13 mouse cellular contexts compared by ENCODE assay signal in the genomic region with DNA sequence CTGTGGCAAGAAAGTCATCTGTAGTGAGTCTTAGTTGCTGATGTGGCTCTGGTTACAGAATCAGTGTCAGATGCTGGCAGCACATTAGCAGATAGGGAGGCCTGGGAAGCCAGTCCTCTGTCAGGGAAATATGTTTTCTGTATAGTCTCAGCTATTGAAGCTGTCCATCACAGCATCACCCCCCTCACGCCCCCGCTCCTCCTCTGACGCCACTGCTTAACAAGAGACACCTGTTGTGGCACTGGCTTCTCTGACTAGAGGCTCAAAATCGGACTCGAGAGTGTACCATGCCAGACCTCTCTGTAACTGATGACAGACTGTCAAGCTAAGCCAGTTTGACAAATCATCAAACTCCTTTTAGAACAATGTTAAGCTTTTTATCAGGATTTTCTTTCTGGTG.
DNase-seq lines count a peak whose midpoint lies in the region; ATAC-seq lines count a peak whose summit lies in the region.
"Had no signal": no experiment of that assay in that cellular context is flagged by ENCODE, and none has a peak within 500 bp of the region (broad histone marks: within the 10 kb centered on the region; RNA-seq: fewer than 3 reads in every experiment).

No protein-coding gene starts in this region.

- no peaks in the 10 kb centered on the region for H3K36me3 ChIP-seq in forebrain, embryonic 11.5 days (ENCODE audit: control insufficient read depth, insufficient read depth, low read length)
- no peaks in the 10 kb centered on the region for H3K36me3 ChIP-seq in forebrain, embryonic 13.5 days (ENCODE audit: poor library complexity, severe bottlenecking)
- H3K36me3 ChIP-seq in limb, embryonic 11.5 days (ENCODE audit: control insufficient read depth, insufficient read depth, low read length) = no peaks in the 10 kb centered on the region
- no peaks in the 10 kb centered on the region for H3K36me3 ChIP-seq in neural tube, embryonic 11.5 days (ENCODE audit: control insufficient read depth, insufficient read depth, low read length)
- H3K36me3 ChIP-seq: limb, embryonic 15.5 days had no signal

- DNase-seq in forebrain, embryonic 11.5 days (ENCODE audit: low spot score) = peak; percentile 61
- peak; percentile 20 for DNase-seq in kidney, postnatal 10 days
- DNase-seq in kidney, postnatal 36 days = no peak
- DNase-seq in limb, embryonic 11.5 days (ENCODE audit: low spot score) = peak; percentile 72
- DNase-seq in neural tube, embryonic 11.5 days (ENCODE audit: low spot score) = peak; percentile 28
- DNase-seq: cerebellum, adult 11 months; layer of hippocampus, adult 9-11 months; midbrain, embryonic 14.5 days; thymus, postnatal 36 days had no signal

- H3K27me3 ChIP-seq in forebrain, embryonic 11.5 days (ENCODE audit: control insufficient read depth, insufficient read depth, low read length) = no peaks in the 10 kb centered on the region
- no peaks in the 10 kb centered on the region for H3K27me3 ChIP-seq in forebrain, embryonic 13.5 days
- H3K27me3 ChIP-seq in limb, embryonic 11.5 days (ENCODE audit: control insufficient read depth, insufficient read depth, low read length) = no peaks in the 10 kb centered on the region
- no peaks in the 10 kb centered on the region for H3K27me3 ChIP-seq in neural tube, embryonic 11.5 days (ENCODE audit: control insufficient read depth, insufficient read depth, low read length)
- H3K27me3 ChIP-seq: limb, embryonic 15.5 days had no signal

- no peak for ATAC-seq in forebrain, embryonic 11.5 days (replicated peaks; ENCODE audit: low FRiP score)
- no peak for ATAC-seq in forebrain, embryonic 13.5 days
- no peak for ATAC-seq in limb, embryonic 11.5 days (ENCODE audit: insufficient number of reproducible peaks, low FRiP score, low TSS enrichment, low read depth)
- ATAC-seq in neural tube, embryonic 11.5 days (ENCODE audit: insufficient read depth, low FRiP score, low TSS enrichment) = no peak
- ATAC-seq in erythroid progenitor cell, adult 5-6 weeks (replicated peaks; ENCODE audit: low FRiP score, poor library complexity, severe bottlenecking) = no peak
- ATAC-seq in megakaryocyte, adult 5-6 weeks (ENCODE audit: poor library complexity, severe bottlenecking) = no peak

- 73% methylated on average over 5 of the region's 5 CpGs for WGBS in forebrain, embryonic 11.5 days
- 80% methylated on average over 5 of the region's 5 CpGs for WGBS in forebrain, embryonic 13.5 days
- 21% methylated on average over 5 of the region's 5 CpGs for WGBS in limb, embryonic 11.5 days
- 72% methylated on average over 5 of the region's 5 CpGs for WGBS in neural tube, embryonic 11.5 days

- no peak overlapping the region for H3K9ac ChIP-seq in forebrain, embryonic 11.5 days (ENCODE audit: low read length)
- no peak overlapping the region for H3K9ac ChIP-seq in forebrain, embryonic 13.5 days
- H3K9ac ChIP-seq in limb, embryonic 11.5 days (ENCODE audit: low read length) = no peak overlapping the region
- no peak overlapping the region for H3K9ac ChIP-seq in neural tube, embryonic 11.5 days (ENCODE audit: low read length)
- H3K9ac ChIP-seq: limb, embryonic 15.5 days had no signal

- H3K4me2 ChIP-seq in forebrain, embryonic 11.5 days (ENCODE audit: low read depth, low read length, severe bottlenecking) = no peak overlapping the region
- H3K4me2 ChIP-seq in forebrain, embryonic 13.5 days = no peak overlapping the region
- no peak overlapping the region for H3K4me2 ChIP-seq in limb, embryonic 11.5 days (ENCODE audit: low read depth, severe bottlenecking)
- no peak overlapping the region for H3K4me2 ChIP-seq in neural tube, embryonic 11.5 days (ENCODE audit: low read depth)
- H3K4me2 ChIP-seq: limb, embryonic 15.5 days had no signal

- H3K4me3 ChIP-seq in forebrain, embryonic 11.5 days (ENCODE audit: low read depth, low read length) = no peak overlapping the region
- no peak overlapping the region for H3K4me3 ChIP-seq in forebrain, embryonic 13.5 days
- H3K4me3 ChIP-seq in limb, embryonic 11.5 days (ENCODE audit: low read depth, low read length) = no peak overlapping the region
- H3K4me3 ChIP-seq in neural tube, embryonic 11.5 days (ENCODE audit: low read depth, low read length) = no peak overlapping the region
- H3K4me3 ChIP-seq: limb, embryonic 15.5 days had no signal

- H3K9me3 ChIP-seq in forebrain, embryonic 11.5 days (ENCODE audit: control insufficient read depth, low read length) = no peaks in the 10 kb centered on the region
- no peaks in the 10 kb centered on the region for H3K9me3 ChIP-seq in forebrain, embryonic 13.5 days (replicated peaks)
- no peaks in the 10 kb centered on the region for H3K9me3 ChIP-seq in limb, embryonic 11.5 days (ENCODE audit: control insufficient read depth, low read length)
- no peaks in the 10 kb centered on the region for H3K9me3 ChIP-seq in neural tube, embryonic 11.5 days (ENCODE audit: control insufficient read depth, low read length)
- H3K9me3 ChIP-seq: limb, embryonic 15.5 days had no signal

- H3K27ac ChIP-seq in forebrain, embryonic 11.5 days (ENCODE audit: low read depth, low read length) = no peak overlapping the region
- H3K27ac ChIP-seq in forebrain, embryonic 13.5 days = no peak overlapping the region
- 0 out of 2 replicates have a peak overlapping the region, but pooled peaks have one; percentile 33 for H3K27ac ChIP-seq in limb, embryonic 11.5 days (replicated peaks; ENCODE audit: low read depth, low read length)
- no peak overlapping the region for H3K27ac ChIP-seq in neural tube, embryonic 11.5 days (ENCODE audit: low read depth, low read length)
- H3K27ac ChIP-seq: limb, embryonic 15.5 days had no signal

- H3K4me1 ChIP-seq in forebrain, embryonic 11.5 days (replicated peaks; ENCODE audit: control insufficient read depth, insufficient read depth, low read length) = no peaks in the 10 kb centered on the region; the same call in 1 of the 2 replicates
- peaks cover 14% of the 10 kb centered on the region for H3K4me1 ChIP-seq in forebrain, embryonic 13.5 days
- peaks cover 16% of the 10 kb centered on the region for H3K4me1 ChIP-seq in limb, embryonic 11.5 days (ENCODE audit: control insufficient read depth, insufficient read depth, low read length)
- H3K4me1 ChIP-seq in neural tube, embryonic 11.5 days (ENCODE audit: control insufficient read depth, insufficient read depth, low read length) = peaks cover 10% of the 10 kb centered on the region

Comparison
In these comparisons a context has a peak if more than half of its experiments do, and no peak if none do; other contexts are left out.
1. DNase-seq: peak in forebrain, embryonic 11.5 days (single experiment), kidney, postnatal 10 days (single experiment), limb, embryonic 11.5 days (single experiment) and neural tube, embryonic 11.5 days (single experiment); none in kidney, postnatal 36 days (0 of 2).